Mouse (Mus musculus) cerebellum, adult 11-12 months (tissue): Measurements from ENCODE around the gene Fam78b.

Source experiments
- DNase-seq: peaks from one replicate; pipeline ENCODE4 v3.0.0; 2022

Fam78b gene

DNA sequence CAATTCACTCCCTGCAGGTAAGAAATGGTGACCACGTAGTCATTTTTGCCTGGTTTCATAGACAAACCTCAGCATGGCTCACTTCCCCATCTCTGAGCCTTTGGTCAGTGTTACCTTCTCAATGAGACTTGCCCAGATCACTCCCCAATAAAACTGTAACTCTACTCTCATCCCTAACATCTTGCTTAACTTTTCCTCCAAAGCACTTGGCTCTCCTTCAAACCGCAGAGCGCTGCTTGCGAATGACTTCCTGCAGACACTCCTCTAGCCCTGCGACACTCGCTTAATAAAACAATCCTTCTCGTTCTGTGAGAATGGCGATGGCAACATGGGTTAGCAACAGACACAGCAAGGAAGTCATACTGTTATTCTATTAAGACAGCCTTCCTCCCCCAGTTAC is 100.8 kb downstream of the Fam78b start:
- no peak for DNase-seq

DNA sequence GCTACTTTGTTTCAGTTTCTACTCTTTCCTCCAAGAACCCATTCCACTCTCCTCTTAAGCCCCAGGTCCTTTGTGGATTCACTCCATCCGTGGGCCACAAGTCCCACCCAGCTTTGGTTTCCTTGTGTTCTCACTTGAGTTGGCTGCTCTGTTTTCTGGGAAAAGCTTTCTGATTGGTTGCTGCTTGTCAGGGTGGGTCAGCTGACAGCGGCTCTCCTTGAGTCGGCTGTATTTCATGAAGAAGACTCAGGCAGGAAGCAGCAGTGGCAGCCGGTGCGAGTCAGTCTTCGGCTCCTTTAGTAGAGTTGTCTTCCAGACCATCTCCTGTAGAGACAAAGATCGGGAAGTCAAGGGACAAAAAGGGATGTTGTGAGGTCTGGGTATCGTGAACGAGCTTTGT is 101.3 kb downstream of the Fam78b start:
- no peak for DNase-seq

DNA sequence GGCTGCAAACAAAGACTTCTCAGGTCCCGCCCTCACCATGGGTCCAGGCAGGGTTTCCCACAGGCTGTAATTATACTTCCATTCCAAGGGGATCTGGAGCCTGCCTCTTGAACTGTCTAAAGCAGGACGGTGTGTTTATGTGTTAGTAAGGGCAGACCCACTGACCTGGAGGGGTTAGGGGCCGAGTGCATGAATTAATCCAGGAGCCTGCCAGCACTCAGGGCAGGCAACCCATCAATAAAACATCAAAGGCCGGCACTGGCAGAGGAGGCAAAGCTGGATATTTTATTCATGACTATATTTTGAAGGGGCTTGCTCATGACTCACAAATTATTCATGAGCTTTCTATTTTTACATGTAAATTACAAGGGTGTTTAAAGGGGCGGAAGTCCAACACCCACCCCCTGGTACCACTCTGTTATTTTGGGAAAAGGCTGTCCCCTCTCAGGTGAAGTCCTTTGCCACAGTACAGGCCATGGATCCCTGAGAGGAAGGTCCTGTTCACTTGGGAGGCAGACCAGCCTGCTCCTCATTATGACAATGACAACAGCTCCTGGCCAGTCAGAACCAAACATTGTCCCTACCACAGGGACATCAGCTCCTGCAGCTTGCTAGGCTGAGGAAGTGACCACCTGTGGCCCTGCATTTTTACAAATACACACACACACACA is 103.9 kb downstream of the Fam78b start:
- DNase-seq, result no peak

DNA sequence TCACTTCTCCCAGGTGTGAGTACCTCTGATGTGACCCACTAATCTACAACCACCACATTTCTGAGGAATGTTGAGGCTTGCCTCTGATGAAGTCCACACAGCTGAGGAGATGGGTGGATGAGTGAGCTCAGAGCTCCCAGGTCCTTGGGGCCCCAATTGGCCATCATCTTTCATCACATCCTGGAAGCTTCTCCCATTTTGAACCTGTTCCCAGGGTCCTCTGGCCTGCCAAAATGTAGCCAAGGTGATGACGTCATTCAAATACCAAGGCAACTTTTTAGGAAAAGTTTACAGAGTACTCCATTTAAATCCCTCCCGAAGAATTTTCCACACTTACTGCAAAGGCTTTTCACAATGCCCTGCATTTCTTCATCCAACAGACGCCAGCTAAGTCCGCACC is 104.7 kb downstream of the Fam78b start:
- DNase-seq, result no peak

DNA sequence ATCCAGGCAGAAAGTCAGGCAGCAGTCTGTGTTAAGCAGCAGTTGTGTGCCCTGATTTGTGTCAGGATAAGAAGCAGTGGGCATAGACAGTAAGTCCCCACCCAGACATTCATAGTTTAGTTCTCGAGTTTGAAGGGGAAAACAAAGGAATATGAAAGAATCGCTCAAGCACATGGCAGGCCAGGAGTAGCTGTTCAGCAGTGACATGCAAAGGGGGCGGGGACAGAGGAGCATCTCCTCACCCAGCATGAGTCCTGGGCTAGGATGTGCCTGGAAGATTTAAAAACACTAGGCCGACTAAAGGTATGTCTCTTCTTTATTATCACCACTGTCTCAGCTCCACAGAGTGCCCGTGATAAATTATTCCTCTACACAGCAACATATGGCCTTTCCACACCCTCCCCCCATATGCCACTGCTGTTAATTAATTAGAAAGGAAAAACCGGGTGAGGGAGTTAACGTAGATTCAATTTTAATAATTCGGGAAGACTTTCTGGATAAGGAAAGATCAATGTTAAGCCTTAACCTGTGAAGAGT is 107.8 kb downstream of the Fam78b start:
- no peak for DNase-seq

DNA sequence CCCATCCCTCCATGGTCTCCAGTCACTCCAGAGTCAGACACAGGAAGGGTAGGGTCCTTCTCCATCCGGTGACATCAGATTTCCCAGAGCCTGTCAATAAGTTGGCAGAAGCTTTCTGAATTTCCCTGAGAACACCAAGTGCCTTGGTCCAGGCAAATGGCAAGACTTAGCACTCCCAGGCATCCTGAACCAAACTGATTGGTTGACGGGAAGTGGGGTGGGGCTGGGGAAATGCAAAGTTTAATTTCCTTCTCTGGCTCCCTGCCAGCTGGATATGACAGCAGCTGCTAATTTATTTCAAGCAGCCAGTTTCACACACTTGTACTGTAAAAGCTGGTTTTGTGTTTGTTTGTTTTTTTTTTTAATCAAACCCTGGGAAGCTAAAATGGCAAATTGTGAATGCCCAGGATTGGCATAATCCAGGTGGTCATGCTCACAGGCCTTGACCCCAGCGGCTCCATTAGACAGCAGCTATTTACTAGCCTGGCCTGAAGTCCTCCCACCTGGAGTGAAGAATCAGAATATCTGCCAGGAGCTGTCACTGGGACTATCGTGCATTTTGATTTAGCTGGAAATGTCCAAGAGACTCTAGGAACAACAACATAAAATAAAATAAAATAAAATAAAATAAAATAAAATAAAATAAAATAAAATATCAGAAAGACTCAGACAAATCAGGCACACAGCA is 113.3 kb downstream of the Fam78b start:
- no peak for DNase-seq

DNA sequence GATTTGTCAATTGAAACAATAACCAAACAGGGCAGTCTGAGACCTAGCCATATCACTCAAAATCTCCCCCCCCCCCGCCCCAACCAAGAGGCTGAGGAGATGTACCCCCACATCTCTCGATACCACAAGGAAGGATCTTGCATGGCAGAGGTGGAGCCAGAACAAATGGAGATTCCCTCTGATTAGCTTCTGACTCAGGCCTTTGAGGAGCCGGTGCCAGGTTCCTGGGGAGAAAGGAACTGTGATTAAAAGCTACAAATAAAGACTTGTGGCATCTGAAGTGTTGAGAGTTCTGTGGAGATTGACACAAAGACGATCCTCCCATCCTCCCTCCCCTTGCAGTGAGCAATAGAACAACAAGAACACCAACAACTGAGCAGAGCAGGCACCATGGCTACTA is 113.9 kb downstream of the Fam78b start:
- DNase-seq, result no peak

DNA sequence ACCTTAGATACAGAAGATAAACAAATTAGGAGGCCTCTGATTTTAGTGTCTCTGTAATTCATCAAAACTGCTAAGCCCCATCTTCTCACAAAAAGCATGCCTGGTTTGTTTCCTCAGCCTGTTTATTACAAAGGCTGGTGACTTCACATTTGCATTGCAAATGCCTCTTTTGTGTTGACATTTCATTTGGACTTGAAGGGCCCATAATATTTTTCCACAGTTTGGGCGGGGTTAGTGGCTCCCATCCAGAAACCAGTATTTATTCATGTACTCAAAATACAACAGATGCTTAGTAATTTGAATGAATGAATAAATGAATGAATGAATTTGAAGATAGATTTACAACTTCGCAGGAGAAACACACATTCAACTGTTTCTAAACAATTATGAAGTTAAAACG is 115.5 kb downstream of the Fam78b start:
- no peak for DNase-seq

DNA sequence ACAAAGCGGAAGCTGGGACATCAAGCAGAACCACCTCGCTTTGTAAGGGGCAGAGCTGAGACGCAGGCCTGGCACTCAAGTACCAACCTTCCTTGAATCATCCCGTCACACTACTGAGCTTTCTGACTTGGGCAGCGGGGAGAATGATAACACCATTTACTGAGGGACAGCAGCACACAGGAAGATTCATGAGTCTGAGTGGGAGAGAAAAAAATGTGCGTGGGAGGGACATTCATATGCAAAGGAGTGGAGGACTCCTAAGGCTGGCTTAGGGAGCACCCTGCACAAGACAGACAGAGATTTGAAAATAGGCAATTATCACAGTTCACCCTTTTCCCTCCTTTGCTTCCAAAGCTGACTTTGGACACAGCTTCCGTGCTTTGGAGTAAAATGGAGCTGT is 117.8 kb downstream of the Fam78b start:
- DNase-seq, result no peak

DNA sequence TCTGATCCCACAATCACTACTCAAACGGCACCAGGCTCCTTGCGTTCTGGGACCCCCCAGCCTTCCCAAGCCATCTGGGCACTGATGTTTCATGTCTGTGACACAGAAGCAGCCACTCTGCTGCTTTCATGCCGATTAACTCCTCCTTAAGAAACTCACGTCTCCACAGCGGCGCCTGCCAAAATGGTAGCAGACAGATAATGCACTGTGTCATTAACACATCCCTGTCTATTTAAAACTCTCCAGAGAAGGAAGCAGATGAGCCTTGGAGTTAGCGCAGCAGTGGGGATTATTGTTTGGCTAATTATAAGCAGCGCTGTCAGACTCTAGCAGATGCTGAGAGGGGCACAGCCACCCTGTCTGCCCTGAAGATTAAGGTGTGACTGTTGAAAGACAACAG is 118.2 kb downstream of the Fam78b start:
- DNase-seq, result no peak

DNA sequence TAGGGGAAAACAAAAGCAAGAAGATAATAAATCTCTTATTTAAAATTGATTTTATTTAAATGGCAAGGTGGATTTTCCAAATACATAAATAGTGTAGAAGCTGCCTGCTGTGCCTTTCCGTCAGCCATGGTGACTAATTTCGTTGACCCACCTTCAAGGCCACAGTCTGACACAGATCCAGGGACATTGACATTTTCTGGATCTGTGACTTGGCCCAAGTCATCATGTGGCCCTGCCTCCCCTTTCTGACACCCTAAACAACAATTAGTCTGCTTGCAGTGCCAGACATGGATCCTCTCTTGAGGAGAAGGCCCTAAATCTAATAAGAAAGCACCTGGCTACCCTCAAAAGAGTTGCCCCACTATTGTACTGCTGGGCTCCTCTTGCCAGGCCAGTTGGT is 121.2 kb downstream of the Fam78b start:
- DNase-seq, result no peak

DNA sequence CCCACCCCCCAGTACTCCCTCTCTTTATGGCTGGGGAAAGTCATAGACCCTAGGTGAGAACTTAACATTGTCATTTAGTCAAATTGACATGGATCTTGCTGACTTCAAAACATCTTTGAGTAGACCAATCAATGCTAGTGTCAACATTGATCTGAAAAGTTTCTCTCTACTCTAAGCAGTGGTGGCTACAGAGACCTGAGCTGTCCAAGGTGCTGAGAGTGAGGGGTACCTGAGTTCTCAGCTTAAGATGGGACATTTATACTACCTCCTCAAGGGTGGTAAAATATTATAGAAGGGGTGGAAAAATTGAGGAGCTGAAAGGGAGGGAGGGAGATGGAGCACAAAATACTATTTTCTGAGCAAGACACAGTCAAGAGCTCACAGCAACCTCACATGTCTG is 122.3 kb downstream of the Fam78b start:
- no peak for DNase-seq

DNA sequence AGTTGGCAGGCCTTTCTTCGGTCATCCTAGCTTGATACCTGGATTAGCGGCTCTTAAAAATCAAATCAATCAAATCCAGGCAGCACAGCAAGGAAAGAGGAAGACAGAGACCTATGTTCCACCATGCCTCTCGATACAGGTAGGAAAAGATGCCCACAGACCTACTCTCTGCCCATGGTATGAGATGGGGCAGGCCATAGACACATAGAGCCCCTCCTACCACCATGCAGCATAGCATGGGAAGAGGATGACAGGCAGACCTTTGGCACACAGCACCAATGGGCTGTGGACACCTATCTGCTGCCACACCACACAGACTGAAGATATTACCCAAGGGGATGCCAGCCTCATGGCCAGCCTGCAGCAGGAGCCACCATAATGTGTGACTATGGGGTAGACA is 124.7 kb downstream of the Fam78b start:
- no peak for DNase-seq

DNA sequence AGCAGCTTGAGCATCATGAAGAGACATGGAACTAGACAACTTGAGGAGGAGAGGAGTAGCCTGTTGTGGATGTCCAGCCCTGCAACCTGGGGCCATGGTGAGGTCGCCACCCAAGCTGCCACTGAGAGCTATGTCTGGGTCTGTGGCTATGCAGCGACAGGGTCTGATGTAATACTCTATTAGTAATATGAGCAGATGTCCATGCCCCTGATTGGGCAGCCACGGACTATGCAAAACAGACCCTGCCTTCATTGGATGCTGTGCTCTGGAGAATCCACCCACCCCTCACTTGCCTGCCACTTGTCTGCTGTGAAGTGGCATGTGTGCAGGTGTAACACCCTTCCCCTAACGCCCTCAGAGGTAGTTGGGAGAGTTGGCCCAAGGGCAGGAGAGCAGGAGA is 125.1 kb downstream of the Fam78b start:
- DNase-seq, result no peak

DNA sequence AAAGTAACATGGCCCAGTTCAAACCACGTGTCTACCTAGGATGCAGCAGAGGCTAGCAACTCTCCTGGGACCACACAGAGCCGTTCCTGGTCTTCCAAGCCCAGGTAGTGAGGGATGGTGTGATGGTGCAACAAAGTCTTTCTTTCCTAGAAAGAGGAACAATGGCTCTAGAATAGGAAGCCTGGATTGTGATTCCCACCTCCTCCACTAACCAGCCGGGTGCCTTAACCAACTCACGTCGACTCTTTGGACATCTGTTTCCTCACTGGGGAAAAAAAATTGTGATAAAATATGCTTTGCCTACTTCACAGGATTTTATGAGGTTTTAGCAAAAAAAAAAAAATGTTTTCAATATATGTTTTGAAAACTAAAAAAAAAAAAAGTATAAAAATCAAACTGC is 134.5 kb downstream of the Fam78b start:
- no peak for DNase-seq
